Mouse (Mus musculus): ENCODE data around the gene Tmem117.

- TF ChIP-seq CTCF (IDR thresholded peaks at IDR 0.05; ENCODE audit: low read depth, low read length) (no peak), POLR2A (IDR thresholded peaks at IDR 0.05; ENCODE audit: borderline replicate concordance, low read depth, low read length) (no peak)
Observed at GRCm38 (mm10) chr15:95100133-95100532, 471.1 kb downstream of the Tmem117 start.

All from bone marrow macrophage, adult 2 months (primary cell).